Mouse (Mus musculus) layer of hippocampus, adult 11-12 months (tissue): ENCODE data around the gene Ppp1r18.

Experiments
- DNase-seq: peaks from one replicate; pipeline ENCODE4 v3.0.0; 2022; ENCODE audit warnings: low spot score

The Ppp1r18 gene

DNA sequence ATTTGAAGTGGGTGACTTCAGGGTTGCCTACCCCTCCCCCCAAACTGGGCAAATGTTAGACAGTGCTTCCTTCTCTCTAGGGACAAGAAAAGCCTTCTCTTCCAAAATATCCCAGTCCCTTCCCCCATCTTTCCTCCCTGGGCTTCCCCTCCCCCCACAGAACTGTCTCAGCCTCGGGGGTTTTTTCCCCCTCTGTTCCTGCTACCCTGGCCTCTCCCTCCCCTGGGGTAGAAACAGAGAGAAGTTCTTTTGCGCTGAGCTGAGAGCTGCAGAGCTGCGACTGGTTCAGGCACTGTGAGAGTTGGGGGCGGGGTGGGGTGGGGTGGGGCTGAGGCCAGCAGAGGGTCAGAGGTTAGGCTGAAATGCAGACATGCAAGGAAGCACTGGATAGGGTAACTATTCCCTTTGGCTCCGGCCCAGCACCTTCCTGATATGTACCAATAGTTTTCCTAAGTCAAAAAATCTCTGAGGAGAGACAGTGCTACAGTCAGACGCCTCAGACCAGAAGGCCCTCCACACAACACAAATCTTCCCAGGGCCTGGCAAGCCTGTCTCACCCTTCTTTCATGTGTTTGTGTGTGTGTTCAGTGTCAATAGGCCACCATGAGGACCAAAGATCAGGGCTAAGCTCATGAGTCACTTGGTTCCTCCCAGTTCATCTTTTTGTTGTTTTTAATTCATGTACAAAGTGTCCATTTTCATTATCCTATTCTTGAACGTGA is 4.1 kb downstream of the Ppp1r18 start:
- no peak for DNase-seq

DNA sequence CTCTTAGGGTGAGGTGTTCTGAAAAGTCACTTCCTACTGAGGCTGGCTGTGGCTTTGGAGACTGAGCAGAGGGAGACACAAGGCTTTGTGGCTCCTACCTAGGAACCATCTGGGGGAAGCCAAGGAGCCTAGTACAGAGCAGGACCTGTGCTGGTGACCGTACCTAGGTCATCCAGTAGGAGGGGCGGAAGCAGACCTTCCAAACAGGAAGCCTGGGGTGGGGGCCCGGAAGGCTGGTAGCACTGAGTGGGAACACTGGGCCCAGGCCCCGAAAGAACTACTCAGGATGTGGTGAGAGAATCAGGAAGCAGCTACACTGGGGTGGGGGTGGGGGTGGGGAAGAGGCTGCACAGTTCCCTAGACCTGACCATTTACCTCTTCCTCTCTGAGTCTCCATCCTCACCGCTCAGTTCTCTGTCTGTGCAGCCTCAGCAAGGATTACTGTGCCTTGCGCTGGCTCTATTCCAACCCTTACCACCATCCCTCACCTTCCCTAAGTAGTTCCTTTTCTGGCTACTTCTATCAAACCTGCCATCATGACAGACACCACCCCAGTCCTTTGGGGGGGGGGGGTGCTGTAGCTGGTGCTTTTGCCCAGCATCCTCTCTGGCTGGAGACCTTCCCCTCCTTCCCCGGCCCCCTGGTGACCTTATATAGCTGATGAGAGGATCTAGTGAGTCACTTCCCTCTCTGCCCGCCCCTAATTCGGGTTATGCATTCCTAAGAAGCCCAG is 4.9 kb downstream of the Ppp1r18 start:
- DNase-seq, result no peak

DNA sequence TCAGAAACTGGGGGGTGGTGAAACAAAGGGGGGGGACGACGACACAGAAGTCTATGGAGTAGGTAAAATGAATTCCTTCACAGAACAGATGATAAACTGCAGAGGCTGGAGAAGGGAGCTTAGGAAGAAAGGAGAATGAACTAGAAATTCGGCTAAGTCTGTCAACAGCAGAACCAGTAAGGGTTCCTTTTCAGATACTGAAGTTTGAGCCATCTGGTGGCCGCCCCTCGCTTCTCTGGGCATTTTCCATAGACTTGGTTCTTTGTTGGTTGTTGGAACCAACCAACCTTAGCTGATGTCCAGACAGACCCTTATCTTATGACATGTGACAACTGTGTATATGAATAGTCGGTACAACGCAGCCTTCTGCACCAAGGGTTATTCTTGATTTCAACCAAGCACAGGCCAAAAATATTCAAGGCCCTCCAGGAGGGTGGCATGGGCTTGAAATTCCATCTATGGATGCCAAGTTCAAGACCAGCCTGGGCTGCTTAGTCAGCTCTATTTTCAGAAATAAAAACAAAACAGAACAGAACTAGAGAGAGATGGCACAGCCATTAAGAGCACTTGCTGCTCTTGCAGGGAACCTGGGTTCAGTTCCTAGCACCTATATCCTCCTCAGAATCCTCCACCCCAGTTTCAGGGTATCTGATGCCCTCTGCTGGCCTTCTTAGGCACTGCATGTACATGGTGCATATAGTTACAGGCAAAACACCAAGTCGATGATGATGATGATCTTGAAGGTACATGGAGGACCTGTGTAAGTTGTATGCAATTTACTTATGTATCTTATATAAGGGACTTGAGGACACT is 5.7 kb downstream of the Ppp1r18 start:
- DNase-seq, result no peak

DNA sequence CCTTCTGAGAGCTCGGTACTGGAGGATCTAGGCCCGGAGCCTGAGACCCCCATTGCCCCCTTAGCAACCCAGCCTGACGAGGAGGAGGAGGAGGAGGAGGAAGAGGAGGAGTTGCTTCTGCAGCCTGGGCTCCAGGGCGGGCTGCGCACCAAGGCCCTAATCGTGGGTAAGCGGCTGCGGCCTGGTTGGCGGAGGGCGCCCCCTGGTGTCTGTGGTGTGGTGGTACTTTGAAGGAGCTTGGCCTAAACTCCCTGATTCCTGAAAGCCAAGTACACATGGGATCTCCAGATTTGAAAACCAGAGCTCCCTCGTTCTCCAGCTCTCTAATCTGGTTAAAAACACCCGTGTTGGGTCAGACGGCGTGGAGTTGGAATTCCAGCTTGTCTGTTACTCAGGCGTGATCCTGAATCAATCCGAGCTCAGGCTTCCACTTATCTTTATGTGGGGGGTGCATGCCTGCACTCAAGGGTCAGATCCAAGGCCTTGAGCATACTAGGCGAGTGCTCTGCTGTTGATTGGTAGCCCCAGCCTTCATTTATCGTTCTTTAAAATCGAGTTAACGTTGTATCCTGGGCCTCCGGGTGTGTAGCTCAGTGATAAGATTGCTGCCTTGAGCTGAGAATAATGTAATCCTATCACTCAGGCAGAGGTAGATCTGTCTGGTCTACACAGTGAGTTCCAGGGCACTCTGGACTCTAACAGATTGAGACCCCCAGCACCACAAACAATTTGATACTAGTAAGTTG is 8.6 kb downstream of the Ppp1r18 start:
- DNase-seq, result peak; percentile 84

DNA sequence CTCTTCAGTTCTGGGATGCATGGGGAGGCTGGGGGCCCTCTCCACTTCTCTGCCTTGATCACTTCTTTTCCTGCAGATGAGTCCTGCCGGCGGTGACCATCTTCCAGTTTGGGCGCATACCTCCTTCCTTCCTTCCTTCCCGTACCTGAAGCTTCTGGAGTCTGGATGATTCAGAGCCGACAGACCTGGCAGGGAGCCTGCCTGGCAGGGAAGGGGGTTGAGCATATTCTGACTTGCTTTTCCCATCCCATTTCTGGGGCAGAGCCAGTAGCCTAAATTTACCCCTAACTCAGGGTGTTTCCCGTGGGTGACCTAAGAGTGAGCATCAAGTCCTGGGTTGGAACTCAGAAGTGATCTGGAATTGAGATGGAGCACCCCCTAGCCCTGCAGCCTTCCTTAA is 9.3 kb downstream of the Ppp1r18 start:
- no peak for DNase-seq

DNA sequence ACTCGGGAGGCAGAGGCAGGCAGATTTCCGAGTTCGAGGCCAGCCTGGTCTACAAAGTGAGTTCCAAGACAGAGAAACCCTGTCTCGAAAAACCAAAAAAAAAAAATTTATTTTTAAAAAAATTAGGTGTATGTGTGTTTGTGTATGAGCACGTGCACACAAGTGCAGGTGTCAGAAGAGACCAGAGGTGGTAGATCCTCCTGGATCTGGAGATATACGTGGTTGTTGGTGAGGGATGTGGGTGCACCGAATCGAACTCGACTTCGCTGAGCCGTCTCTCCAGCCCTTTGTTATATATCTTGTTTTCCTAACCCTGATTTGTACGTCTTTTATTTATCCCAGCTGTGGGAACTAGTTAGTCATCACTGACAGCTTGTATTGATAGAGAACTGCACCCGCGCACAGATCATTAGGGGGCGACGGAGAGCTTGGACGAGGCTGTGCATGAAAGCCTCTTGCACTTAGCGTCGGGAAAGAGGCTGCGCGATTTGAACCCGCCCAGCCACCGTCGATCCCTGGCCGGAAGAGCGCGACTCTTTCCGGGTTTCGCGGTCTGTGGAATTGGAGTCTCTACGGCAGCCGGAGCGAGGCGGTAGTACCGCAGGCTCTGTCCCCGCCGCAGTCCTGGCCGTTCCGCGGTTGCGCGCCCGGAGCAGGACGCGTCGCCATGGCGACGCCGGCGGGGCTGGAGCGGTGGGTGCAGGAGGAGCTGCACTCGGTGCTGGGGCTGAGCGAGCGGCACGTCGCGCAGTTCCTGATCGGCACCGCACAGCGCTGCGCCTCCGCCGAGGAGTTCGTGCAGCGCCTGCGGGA is 14.1 kb downstream of the Ppp1r18 start, which contains the start of gene Dhx16:
Dhx16 (plus strand) TSS at position 575 of the 813 bp plus-strand sequence.
- peak; percentile 96 for DNase-seq

DNA sequence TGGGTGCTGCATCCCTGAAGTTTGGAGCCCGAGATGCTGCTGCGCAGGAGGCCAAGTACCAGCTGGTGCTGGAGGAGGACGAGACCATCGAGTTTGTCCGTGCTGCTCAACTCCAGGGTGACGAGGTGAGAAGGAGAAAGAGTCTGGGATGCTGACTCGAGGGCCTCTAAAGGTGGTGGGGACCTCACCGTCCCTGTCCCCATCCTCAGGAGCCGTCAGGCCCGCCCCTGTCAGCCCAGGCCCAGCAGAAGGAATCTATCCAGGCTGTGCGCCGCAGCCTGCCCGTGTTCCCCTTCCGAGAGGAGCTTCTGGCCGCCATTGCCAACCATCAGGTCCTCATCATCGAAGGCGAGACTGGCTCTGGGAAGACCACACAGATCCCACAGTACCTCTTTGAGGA is 17.5 kb downstream of the Ppp1r18 start:
- DNase-seq, result no peak

DNA sequence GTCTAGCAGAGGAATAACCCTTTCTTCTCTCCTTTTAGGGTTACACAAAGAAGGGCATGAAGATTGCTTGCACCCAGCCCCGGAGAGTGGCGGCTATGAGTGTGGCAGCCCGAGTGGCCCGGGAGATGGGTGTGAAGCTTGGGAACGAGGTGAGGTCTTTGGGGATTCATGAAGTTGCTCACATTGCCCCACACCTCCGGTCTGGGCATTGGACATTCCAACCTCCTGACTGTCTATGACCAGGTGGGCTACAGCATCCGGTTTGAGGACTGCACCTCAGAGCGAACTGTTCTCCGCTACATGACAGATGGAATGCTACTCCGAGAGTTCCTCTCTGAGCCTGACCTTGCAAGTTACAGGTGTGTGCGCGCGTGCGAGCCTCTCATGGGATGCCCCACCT is 18.4 kb downstream of the Ppp1r18 start:
- DNase-seq, result no peak

DNA sequence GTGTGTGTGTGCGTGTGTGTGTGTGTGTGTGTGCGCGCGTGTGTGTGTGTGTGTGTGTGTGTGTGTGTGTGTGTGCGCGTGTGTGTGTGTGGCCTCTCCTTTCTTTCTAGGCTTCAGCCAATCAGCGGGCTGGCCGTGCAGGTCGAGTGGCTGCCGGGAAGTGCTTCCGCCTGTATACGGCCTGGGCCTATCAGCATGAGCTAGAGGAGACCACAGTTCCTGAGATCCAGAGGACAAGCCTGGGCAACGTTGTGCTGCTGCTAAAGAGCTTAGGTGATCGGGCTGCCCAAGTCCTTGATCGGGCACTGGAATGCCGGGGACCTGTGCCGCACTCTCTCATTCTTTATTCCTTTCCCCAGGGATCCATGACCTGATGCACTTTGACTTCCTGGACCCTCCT is 22.3 kb downstream of the Ppp1r18 start:
- no peak for DNase-seq

DNA sequence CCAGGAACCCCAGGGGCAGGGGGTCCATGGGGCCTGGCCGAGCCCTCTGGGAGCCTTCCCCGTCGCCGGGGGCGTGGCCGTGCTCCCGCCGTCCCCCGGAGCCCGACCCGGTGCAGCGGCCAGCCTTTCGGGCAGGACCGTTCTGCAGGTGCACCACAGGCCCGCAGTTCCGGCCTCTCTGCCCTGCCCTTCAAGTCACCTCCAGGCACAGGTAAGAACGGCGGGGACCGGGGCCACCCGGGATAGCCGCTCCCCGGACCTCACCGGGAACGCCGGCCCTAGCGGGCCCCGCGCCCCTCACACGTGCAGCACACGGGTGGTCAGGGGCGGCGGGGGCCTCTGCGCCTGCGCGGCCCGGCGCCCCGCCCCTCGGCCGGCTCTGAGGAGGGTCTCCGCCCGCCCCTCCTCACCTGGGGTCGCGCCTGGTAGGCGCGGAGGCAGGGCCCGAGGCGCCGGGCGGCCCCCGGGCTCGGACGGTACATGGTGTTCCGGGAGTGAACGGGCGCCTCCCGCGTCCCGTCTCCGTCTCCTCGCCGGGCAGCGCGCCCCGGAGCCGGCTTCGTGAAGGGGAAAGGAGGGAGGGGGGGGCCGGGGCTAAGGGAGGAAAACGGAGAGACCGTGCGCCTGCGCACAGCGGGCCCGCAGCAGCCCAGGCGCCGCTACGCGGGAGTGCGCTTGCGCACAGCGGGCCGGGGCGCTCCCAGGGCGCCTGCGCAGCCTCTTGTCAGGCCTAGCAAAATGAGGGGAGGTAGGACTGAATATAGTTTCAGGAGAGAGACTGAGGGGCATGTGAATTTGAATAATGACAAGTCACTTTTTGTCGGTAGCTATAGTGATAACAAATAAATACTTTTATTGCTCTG is 31.6 kb downstream of the Ppp1r18 start, which contains the start of gene 2310061I04Rik:
2310061I04Rik (minus strand) TSS at position 651 of the 863 bp plus-strand sequence.
- DNase-seq, result peak; percentile 92

DNA sequence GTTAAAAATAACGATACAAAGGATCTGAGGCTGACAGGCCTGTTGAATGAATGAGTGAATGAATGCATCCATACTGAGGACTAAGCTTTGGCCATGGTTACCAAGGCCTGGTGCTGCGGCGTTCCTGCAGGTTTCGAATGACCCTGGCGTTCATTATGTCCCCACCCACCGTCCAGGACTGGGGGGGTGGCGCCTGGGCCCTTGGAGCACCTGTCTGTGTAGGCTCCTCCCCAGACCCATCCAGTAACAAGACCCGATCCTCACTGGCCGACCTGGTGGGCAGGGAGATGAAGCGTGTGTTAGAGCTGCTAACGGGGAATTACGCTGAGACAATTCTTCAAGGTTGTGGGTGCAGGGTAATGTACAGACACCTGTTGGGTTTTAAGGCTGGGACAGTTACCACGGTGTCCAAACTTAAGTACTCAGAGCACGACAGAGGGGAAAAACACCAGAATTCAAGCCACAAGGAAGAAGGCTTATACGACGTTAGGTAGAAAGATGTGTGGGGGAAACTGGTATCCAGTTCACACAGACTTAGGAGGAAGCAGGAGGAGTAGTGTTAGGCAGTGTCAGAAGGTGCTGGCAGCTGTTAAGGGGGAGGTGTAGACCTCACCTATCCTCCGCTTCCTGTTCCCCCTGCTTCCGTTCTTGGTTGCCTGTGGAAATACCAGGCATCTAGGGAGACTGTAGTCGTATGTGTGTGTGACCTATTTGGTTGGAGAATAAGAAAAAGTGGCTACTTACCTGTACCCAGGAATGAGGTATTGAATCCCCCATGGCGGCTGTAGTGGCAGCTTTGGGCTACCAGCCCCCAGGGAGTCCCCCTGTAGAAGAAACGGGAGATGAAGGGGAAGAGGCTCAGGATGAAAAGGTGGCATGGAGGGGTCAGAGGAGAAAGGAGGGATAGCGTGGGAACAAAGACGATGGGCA is 32.5 kb downstream of the Ppp1r18 start:
- no peak for DNase-seq

DNA sequence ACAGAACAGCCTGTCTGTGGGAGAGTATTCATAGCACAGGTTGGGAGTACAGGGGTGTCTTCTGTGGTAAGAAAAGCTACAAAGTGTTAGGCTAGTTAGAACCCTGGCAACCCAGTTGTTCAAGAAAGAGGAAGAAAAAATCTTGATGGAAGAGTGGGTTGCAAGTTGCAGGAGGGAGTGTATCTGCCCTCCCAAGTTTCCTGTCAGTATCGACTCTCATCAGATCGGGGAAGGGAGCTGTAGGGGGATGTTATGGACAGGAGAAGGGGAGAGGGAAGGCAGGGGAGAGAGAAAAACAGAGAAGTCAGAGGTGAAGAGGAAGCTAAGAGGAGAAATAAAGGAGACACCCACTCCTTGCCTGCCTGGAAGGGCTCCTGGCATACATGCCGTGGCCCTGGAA is 35.2 kb downstream of the Ppp1r18 start:
- no peak for DNase-seq

DNA sequence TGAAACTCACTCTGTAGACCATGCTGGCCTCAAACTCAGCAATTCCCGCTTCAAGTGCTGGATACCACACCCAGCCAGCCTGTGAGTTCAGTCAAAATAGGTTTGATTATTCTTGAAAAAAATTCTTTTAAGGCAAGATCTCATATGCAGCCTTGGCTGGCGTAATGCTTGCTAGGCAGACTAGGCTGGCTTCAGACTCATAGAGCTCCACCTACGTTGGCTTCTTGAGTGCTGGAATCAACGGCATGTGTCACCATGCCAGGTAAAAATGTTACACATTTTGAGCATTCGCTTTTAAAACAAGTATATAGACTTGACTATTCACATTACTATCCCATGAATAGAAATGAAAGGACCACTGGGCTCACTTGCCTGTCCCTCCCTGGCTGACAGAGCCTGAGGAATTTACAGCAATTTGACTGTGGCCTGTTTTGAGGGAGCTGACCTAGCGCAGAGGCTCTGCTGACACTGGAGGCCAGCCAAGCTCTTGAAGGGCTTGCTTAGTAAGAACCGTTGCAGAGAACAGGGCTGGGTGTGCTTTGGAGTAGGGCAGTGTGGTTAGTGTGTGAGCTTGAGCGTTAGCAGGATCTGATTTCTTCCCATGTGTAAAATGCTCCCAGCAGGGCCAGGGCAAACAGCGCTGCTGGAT is 38.1 kb downstream of the Ppp1r18 start:
- DNase-seq, result no peak

DNA sequence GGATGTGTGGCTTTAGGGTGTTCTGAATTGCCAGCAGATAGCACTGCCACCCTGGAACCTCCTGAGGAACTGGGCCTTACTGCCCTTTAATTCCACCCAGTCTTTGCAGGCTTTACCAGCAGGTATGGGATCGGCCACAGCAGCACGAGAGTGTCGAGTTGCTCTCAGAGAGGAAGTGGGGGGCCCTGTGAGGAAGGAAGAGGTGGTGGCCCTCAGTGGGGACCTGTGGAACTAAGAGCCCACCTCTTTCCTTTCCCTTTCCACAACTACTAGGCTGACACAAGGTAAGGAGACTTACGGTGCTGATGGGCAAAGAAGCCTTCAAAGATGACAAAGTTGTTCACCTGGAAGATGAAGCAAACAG is 38.6 kb downstream of the Ppp1r18 start:
- DNase-seq, result no peak

DNA sequence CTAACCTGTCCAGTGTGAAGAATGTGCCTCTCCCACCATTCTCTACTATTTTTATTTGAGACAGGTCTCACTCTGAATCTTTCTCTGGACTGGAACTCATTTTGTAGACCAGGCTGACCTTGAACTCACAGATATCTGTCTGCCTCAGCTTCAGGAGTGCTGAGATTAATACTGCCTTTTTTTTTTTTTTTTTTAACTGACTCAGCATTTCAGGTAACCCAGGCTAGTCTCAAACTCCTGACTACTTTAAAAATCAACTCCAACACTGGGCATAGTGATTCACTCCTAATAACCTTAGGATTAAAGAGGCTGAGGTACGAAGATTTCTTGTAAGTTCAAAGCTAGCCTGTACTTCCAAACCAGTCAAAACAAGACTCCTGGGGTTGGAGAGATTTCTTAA is 40.2 kb downstream of the Ppp1r18 start:
- DNase-seq, result no peak

DNA sequence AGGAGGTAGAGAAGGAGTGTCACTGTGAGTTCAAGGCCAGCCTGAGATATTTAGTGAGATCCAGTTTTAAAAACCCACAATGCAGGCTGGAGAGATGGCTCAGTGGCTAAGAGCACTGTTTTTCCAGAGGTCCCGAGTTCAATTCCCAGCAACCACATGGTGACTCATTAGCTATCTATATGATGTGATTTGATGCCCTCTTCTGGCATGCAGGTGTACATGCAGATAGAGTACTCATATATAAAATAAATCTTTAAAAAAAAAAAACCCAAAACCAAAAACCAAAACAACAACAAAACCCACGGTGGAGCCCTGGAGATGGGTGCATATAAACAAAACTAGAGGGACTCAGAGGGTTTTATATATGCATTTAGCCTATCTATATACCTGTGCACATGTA is 42.2 kb downstream of the Ppp1r18 start:
- no peak for DNase-seq

DNA sequence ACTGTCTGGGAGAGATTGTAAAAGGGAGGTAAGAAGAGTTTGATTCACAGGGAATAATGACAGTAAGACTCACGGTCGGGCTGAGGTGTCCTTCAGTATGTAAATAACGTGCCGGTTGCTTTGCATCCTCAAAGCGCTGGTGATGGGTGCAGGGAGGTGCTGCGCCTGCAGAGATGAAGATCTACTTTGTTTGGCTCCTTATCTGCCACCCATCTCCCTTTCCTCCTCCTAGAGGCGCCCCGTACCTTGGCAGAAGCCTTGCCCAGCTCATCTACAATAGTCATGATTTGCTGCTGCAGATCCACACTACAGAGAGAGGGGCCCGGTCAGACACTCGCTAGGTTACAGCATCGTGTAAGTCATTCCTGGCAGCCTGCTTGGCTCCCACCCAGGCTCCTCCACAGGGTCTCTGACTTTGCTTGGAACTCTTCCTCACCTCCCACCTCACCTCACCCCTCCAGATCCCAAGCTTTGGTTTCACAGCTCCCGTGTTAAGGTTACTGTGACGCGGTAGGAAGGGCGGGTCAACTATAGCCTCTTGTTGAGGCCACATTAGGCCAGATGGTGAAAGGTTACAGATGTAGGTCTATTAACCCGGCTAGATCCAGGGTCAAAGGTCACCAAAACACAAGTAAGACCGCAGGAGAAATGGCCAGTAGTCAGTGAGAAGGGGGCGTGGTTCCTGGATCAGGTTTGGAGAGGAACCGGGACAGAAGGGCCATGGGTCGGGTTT is 44.0 kb downstream of the Ppp1r18 start:
- DNase-seq, result no peak

DNA sequence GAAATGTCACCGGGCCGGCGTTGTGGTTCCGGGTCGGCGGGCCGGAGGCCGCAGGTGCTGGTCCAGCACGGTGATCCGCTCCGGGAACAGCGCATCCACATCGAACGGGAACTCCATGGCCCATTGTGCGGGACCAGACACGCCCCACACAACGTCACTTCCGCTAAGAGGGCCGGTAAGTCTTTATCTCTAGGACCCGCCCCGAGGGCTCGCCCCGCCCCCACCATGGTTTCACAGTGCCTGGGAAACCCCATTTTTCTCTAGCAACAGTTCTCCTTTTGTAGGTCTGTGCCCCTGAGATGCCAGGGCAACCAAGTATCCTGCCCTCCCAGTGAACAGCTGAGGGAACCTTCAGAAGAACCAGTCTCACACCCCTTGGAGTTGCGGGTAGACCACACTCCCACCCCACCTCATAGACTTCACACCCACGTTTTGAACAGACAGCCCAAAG is 44.6 kb downstream of the Ppp1r18 start, which contains the start of gene Atat1:
Atat1 (minus strand) TSS at position 157 of the 451 bp plus-strand sequence.
- peak; percentile 96 for DNase-seq
